Mouse (Mus musculus) liver, adult 2 months (tissue): ENCODE measurements around the gene Lcp2. TPM values are rescaled to one million over a fixed set of nuclear protein-coding genes. Genes with fewer than 3 reads are reported as not detected.
"Not testable (repeated sequence)": the region's sequence is repeated elsewhere in the genome, so short reads cannot be mapped to it uniquely, and the experiment has no call there.

Experiments used
- DNase-seq: peaks from one replicate; pipeline ENCODE4 v3.0.0-alpha.2; 2011; ENCODE audit warnings: low read depth, low spot score; ENCODE audit errors: extremely low read depth
- H3K27ac ChIP-seq: fragments of 200-500 bp; replicated peaks from 2 replicates; pipeline ENCODE4 v1.5.1; 2012; ENCODE audit warnings: low read depth, mild to moderate bottlenecking, control low read depth, inconsistent platforms, low read length; ENCODE audit not compliant: insufficient read depth
- H3K27me3 ChIP-seq: fragments of 200-500 bp; 2 replicates; pipeline ENCODE4 v1.6.1; 2012; ENCODE audit warnings: mild to moderate bottlenecking, moderate library complexity, low read length, inconsistent platforms; ENCODE audit not compliant: control insufficient read depth, insufficient read depth
- H3K36me3 ChIP-seq: fragments of 200-500 bp; 2 replicates; pipeline ENCODE4 v1.6.1; 2012; ENCODE audit warnings: low read length, inconsistent platforms; ENCODE audit not compliant: control insufficient read depth, insufficient read depth
- H3K4me1 ChIP-seq: fragments of 200-500 bp; 2 replicates; pipeline ENCODE4 v1.6.1; 2011; ENCODE audit warnings: low read length; ENCODE audit not compliant: control insufficient read depth, insufficient read depth
- H3K4me3 ChIP-seq: fragments of 200-500 bp; 2 replicates; pipeline ENCODE4 v1.5.1; 2011; ENCODE audit warnings: low read depth, mild to moderate bottlenecking, control low read depth, low read length, moderate library complexity; ENCODE audit not compliant: insufficient read depth
- H3K79me2 ChIP-seq: fragments of 200-500 bp; 2 replicates; pipeline ENCODE4 v1.6.1; 2012; ENCODE audit warnings: inconsistent platforms, mild to moderate bottlenecking, low read length, moderate library complexity; ENCODE audit not compliant: control insufficient read depth, insufficient read depth
- H3K9ac ChIP-seq: fragments of 200-500 bp; 2 replicates; pipeline ENCODE4 v1.6.1; 2012; ENCODE audit warnings: low read depth, mild to moderate bottlenecking, control low read depth, inconsistent platforms, low read length
- CTCF ChIP-seq: fragments of 200-500 bp; IDR thresholded peaks from 2 replicates; pipeline ENCODE4 v1.5.1; 2011; ENCODE audit warnings: low read depth, low read length, control low read depth
- POLR2A ChIP-seq: fragments of 200-500 bp; IDR thresholded peaks from 2 replicates; pipeline ENCODE4 v1.6.1; 2011; ENCODE audit warnings: low read length, control low read depth; ENCODE audit not compliant: insufficient read depth; ENCODE audit errors: extremely low read depth
- WGBS: fragments of 180-500 bp; shearing (Covaris S2); methylation state at CpG from one replicate; pipeline ENCODE4 v1.1.7; 2018; 5-methylcytosine and 5-hydroxymethylcytosine counted together
- polyA plus RNA-seq: library from polyadenylated mRNA; depleted of rRNA; stranded (reverse); fragments of >200 nt; gene quantifications from 2 replicates; pipeline ENCODE4 v1.2.3, GENCODE M21; 2012
- total RNA-seq: library from RNA; depleted of rRNA; stranded (reverse); fragments of >200 nt; gene quantifications from 2 replicates; pipeline ENCODE4 v1.2.3, GENCODE M21; 2014

Lcp2 gene
- total and polyA plus RNA-seq, 2 experiments = 2.3 to 2.9 TPM

- TF ChIP-seq CTCF (no peak), POLR2A (no peak)
- H3K4me1 ChIP-seq = no peaks in the 10 kb centered on the region
- no peaks in the 10 kb centered on the region for H3K27me3 ChIP-seq
- no peaks in the 10 kb centered on the region for H3K36me3 ChIP-seq
- H3K9ac ChIP-seq = no peak overlapping the region
- H3K4me3 ChIP-seq = no peak overlapping the region
- H3K27ac ChIP-seq = no peak overlapping the region
- H3K79me2 ChIP-seq = no peaks in the 10 kb centered on the region
- WGBS = 57% methylated on average over 2 of the region's 2 CpGs
- no peak for DNase-seq
Observed at GRCm38 (mm10) chr11:34113760-34114159, 67.0 kb downstream of the Lcp2 start.

- H3K27me3 ChIP-seq = no peaks in the 10 kb centered on the region
- H3K4me3 ChIP-seq = no peak overlapping the region
- no peak overlapping the region for H3K9ac ChIP-seq
- no peak for TF ChIP-seq POLR2A
- no peak for TF ChIP-seq CTCF
- DNase-seq = peak; percentile 9
- H3K36me3 ChIP-seq = no peaks in the 10 kb centered on the region
- H3K79me2 ChIP-seq = no peaks in the 10 kb centered on the region
- H3K4me1 ChIP-seq = no peaks in the 10 kb centered on the region
- 43% methylated on average over 2 of the region's 2 CpGs for WGBS
- H3K27ac ChIP-seq = no peak overlapping the region
Observed at GRCm38 (mm10) chr11:34116572-34117135, 69.9 kb downstream of the Lcp2 start.

- Histone ChIP-seq H3K27ac (no peak overlapping the region), H3K36me3 (no peaks in the 10 kb centered on the region), H3K79me2 (no peaks in the 10 kb centered on the region), H3K9ac (no peak overlapping the region), H3K27me3 (no peaks in the 10 kb centered on the region), H3K4me1 (no peaks in the 10 kb centered on the region), H3K4me3 (no peak overlapping the region)
- TF ChIP-seq POLR2A = no peak
- no peak for TF ChIP-seq CTCF
- 78% methylated on average over 3 of the region's 3 CpGs for WGBS
- DNase-seq = no peak
Observed at GRCm38 (mm10) chr11:34117581-34117980, 70.9 kb downstream of the Lcp2 start.

- 81% methylated on average over 3 of the region's 3 CpGs for WGBS
- no peak for TF ChIP-seq POLR2A
- TF ChIP-seq CTCF = no peak
Observed at GRCm38 (mm10) chr11:34118319-34118718, 71.6 kb downstream of the Lcp2 start.

GRCm38 (mm10) chr11:34123147-34123546 is 76.4 kb downstream of the Lcp2 start:
- no peaks in the 10 kb centered on the region for H3K27me3 ChIP-seq
- no peak overlapping the region for H3K4me3 ChIP-seq
- H3K79me2 ChIP-seq = no peaks in the 10 kb centered on the region
- H3K36me3 ChIP-seq = no peaks in the 10 kb centered on the region
- no peak overlapping the region for H3K9ac ChIP-seq
- H3K4me1 ChIP-seq = no peaks in the 10 kb centered on the region
- 26% methylated on average over 2 of the region's 2 CpGs for WGBS
- DNase-seq = peak; percentile 9
- no peak overlapping the region for H3K27ac ChIP-seq
- TF ChIP-seq POLR2A = no peak
- TF ChIP-seq CTCF = no peak

More at GRCm38 (mm10) chr11:34118319-34118718, 71.6 kb downstream of the Lcp2 start:
- Histone ChIP-seq H3K27ac (no peak overlapping the region), H3K4me1 (no peaks in the 10 kb centered on the region), H3K79me2 (no peaks in the 10 kb centered on the region), H3K9ac (no peak overlapping the region), H3K4me3 (no peak overlapping the region), H3K27me3 (no peaks in the 10 kb centered on the region), H3K36me3 (no peaks in the 10 kb centered on the region)
- DNase-seq = no peak

- Histone ChIP-seq H3K27ac (no peak overlapping the region), H3K36me3 (no peaks in the 10 kb centered on the region), H3K27me3 (no peaks in the 10 kb centered on the region), H3K9ac (no peak overlapping the region), H3K4me1 (no peaks in the 10 kb centered on the region), H3K79me2 (no peaks in the 10 kb centered on the region), H3K4me3 (no peak overlapping the region)
- DNase-seq = no peak
- TF ChIP-seq POLR2A (no peak), CTCF (no peak)
- 62% methylated on average over 7 of the region's 7 CpGs for WGBS
Observed at GRCm38 (mm10) chr11:34124852-34125251, 78.1 kb downstream of the Lcp2 start.

- not testable (repeated sequence) for H3K36me3 ChIP-seq, H3K4me1 ChIP-seq, H3K27ac ChIP-seq, H3K9ac ChIP-seq, H3K27me3 ChIP-seq, H3K79me2 ChIP-seq, DNase-seq, H3K4me3 ChIP-seq
- 73% methylated on average over 3 of the region's 3 CpGs for WGBS
Observed at GRCm38 (mm10) chr11:34125727-34126126, 79.0 kb downstream of the Lcp2 start.
